Mouse (Mus musculus) forebrain, postnatal 0 days (tissue): ENCODE results near the gene Bmp7. TPM values are rescaled to one million over a fixed set of nuclear protein-coding genes. Genes with fewer than 3 reads are reported as not detected.

Source experiments
- ATAC-seq: fragments of 200-750 bp; cut with Nextera tagmentation; 2 replicates; pipeline ENCODE4 v1.8.0; 2017; ENCODE audit warnings: mild to moderate bottlenecking, moderate library complexity
- DNase-seq: peaks from one replicate; pipeline ENCODE4 v3.0.0-alpha.2; 2015
- H3K27ac ChIP-seq: fragments of 300-500 bp; sonication (generic); 2 replicates; pipeline ENCODE4 v1.5.1; 2014; ENCODE audit warnings: low read depth, mild to moderate bottlenecking, antibody characterized with exemption, low read length, moderate library complexity, mixed read lengths
- H3K27me3 ChIP-seq: fragments of 300-500 bp; sonication (generic); 2 replicates; pipeline ENCODE4 v1.6.1; 2014; ENCODE audit warnings: mild to moderate bottlenecking, low read length, mixed read lengths; ENCODE audit not compliant: insufficient read depth
- H3K36me3 ChIP-seq: fragments of 300-500 bp; sonication (generic); 2 replicates; pipeline ENCODE4 v1.6.1; 2014; ENCODE audit warnings: mild to moderate bottlenecking, moderate library complexity; ENCODE audit not compliant: insufficient read depth
- H3K4me1 ChIP-seq: fragments of 300-500 bp; sonication (generic); 2 replicates; pipeline ENCODE4 v1.6.1; 2014; ENCODE audit warnings: antibody characterized with exemption; ENCODE audit not compliant: insufficient read depth
- H3K4me2 ChIP-seq: fragments of 300-500 bp; sonication (generic); 2 replicates; pipeline ENCODE4 v1.6.1; 2014; ENCODE audit warnings: low read depth, mild to moderate bottlenecking, moderate library complexity
- H3K4me3 ChIP-seq: fragments of 300-500 bp; sonication (generic); 2 replicates; pipeline ENCODE4 v1.5.1; 2014; ENCODE audit warnings: low read depth, low read length, mixed read lengths
- H3K9ac ChIP-seq: fragments of 300-500 bp; sonication (generic); 2 replicates; pipeline ENCODE4 v1.6.1; 2014; ENCODE audit warnings: mild to moderate bottlenecking
- H3K9me3 ChIP-seq: fragments of 300-500 bp; sonication (generic); 2 replicates; pipeline ENCODE4 v1.6.1; 2016; ENCODE audit warnings: low read length
- CTCF ChIP-seq: sonication (generic); IDR thresholded peaks from 2 replicates; pipeline ENCODE4 v1.5.1; 2016; ENCODE audit warnings: antibody characterized with exemption, control low read depth, low read depth
- WGBS: fragments of 180-500 bp; shearing (Covaris S2); extraction: QIAGEN DNeasy Blood & Tissue Kit; methylation state at CpG from one replicate; pipeline ENCODE4 v1.1.7; 2014; 5-methylcytosine and 5-hydroxymethylcytosine counted together
- polyA plus RNA-seq: library from polyadenylated mRNA; unstranded; fragments of >200 nt; fragmentation: Nextera tagmentation; extraction: Ambion mirVana; gene quantifications from 2 replicates; pipeline ENCODE4 v1.2.1, GENCODE M21; 2015
- total RNA-seq: library from RNA; depleted of rRNA; stranded (reverse); fragments of >200 nt; gene quantifications from 2 replicates; pipeline ENCODE4 v1.2.3, GENCODE M21; 2014

Gene Bmp7
- total and polyA plus RNA-seq, 2 experiments from 2014 or later: 12.4 to 21.9 TPM

DNA sequence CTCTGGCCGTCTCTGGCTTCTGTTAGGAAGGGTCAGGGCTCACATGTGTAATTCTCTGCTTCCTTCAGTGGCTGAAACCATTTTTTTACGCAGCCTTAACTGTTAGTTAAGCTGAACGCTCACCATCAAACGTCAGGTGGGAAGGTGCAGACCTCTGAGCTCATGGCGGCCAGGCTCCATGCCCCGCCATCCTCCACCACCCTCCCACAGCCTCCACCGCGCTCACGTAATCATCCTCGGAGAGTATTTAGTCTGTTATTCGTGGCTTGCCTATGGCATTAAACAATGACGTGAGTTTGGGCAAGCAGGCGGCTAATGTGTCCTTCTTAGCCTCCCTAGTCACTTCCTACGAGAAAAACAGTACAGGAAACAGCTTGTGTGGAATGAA is 76.7 kb downstream of the Bmp7 start:
- Histone ChIP-seq H3K9me3 (no peaks in the 10 kb centered on the region), H3K4me1 (no peaks in the 10 kb centered on the region; the same call in 1 of the 2 replicates), H3K36me3 (no peaks in the 10 kb centered on the region), H3K27me3 (no peaks in the 10 kb centered on the region), H3K4me3 (no peak overlapping the region), H3K27ac (no peak overlapping the region), H3K4me2 (peak overlapping the region; percentile 36), H3K9ac (no peak overlapping the region)
- 57% methylated on average over 14 of the region's 14 CpGs for WGBS
- TF ChIP-seq CTCF: no peak
- DNase-seq (no peak), ATAC-seq (peak; percentile 49; the same call in 1 of the 2 replicates)

- Histone ChIP-seq H3K9ac (no peak overlapping the region), H3K36me3 (no peaks in the 10 kb centered on the region), H3K4me1 (no peaks in the 10 kb centered on the region; the same call in 1 of the 2 replicates), H3K27ac (no peak overlapping the region), H3K4me3 (no peak overlapping the region), H3K9me3 (no peaks in the 10 kb centered on the region), H3K27me3 (no peaks in the 10 kb centered on the region), H3K4me2 (peak overlapping the region; percentile 36)
- ATAC-seq (peak; percentile 86), DNase-seq (peak; percentile 41)
- WGBS: 30% methylated on average over 29 of the region's 29 CpGs
- TF ChIP-seq CTCF: no peak
These were observed 77.2 kb downstream of the Bmp7 start for GRCm38 (mm10) chr2:172862850-172863468.

DNA sequence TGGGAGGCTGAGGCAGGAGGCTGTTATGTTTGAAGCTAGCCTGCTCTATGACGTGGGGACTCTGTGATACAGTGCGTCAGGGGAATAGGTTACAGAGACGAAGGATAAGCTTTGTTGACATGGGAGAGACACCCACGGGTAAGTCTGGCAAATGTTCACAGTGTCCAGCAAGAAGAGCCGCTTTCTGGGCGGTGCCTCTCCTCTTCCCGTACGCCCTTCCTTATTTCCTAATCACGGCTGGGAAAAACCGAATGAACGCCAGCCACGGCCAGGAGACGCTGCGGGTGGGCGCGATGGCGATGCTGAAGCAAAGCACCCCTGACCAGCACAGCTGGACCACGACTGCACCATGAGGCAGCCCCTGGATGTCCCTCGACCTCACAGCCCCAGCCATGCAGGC is 77.7 kb downstream of the Bmp7 start:
- H3K4me3 ChIP-seq: no peak overlapping the region
- 77% methylated on average over 19 of the region's 19 CpGs for WGBS
- no peak for DNase-seq
- H3K27ac ChIP-seq: no peak overlapping the region
- no peak for ATAC-seq
- TF ChIP-seq CTCF: no peak
- H3K4me1 ChIP-seq: no peaks in the 10 kb centered on the region; the same call in 1 of the 2 replicates
- no peaks in the 10 kb centered on the region for H3K36me3 ChIP-seq
- H3K4me2 ChIP-seq: no peak overlapping the region
- no peaks in the 10 kb centered on the region for H3K27me3 ChIP-seq
- no peak overlapping the region for H3K9ac ChIP-seq
- H3K9me3 ChIP-seq: no peaks in the 10 kb centered on the region

- H3K4me3 ChIP-seq: no peak overlapping the region
- no peaks in the 10 kb centered on the region; the same call in 1 of the 2 replicates for H3K4me1 ChIP-seq
- H3K36me3 ChIP-seq: no peaks in the 10 kb centered on the region
- H3K9ac ChIP-seq: no peak overlapping the region
- H3K27me3 ChIP-seq: no peaks in the 10 kb centered on the region
- DNase-seq (no peak), ATAC-seq (no peak)
- H3K27ac ChIP-seq: no peak overlapping the region
- H3K9me3 ChIP-seq: no peaks in the 10 kb centered on the region
- 81% methylated on average over 14 of the region's 14 CpGs for WGBS
- TF ChIP-seq CTCF: no peak
- no peak overlapping the region for H3K4me2 ChIP-seq
These were observed 78.5 kb downstream of the Bmp7 start for GRCm38 (mm10) chr2:172861590-172861989.

DNA sequence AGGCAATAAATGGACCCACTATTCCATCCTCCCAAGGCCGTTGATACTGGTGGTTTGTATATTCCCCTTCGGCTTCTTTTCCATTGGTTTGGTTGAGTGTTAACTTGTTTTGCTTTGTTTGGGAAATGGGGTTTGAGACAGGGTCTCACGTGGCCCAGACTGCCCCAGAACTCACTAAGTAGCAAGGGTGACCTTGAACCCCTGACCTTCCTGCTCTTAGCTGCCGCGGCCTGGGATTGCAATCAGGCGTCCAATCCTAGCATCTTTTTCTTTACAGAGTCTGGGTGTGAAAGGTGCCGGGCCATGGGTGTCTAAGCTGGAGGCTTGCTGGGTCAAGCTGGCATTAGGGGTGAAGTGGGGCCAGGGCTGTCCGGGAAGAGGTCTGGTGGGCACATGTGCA is 79.5 kb downstream of the Bmp7 start:
- ATAC-seq: no peak
- TF ChIP-seq CTCF: no peak

DNA sequence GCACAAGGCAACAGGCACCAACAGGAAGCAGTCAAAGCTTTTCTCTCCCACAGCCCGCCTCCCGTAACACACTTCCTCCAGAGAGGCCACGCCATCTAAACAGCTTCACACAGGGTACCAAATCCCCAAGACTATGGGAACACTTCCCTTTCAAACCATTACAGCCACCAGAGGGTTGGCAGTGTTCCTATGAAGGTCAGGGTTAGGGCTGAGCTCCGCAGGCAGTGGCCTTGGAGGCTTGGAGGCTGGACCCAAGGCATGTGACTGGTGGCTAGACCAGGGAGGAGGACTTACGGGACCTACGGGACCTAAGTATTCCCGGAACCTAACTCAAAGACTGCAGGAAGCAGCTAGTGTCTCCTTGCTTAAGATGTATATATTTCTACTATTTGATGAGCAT is 80.0 kb downstream of the Bmp7 start:
- no peak overlapping the region for H3K27ac ChIP-seq
- no peaks in the 10 kb centered on the region for H3K36me3 ChIP-seq
- DNase-seq: no peak
- 86% methylated on average over 7 of the region's 7 CpGs for WGBS
- H3K4me2 ChIP-seq: no peak overlapping the region
- no peak overlapping the region for H3K9ac ChIP-seq
- TF ChIP-seq CTCF: no peak
- H3K4me3 ChIP-seq: no peak overlapping the region
- no peaks in the 10 kb centered on the region for H3K9me3 ChIP-seq
- H3K27me3 ChIP-seq: no peaks in the 10 kb centered on the region
- H3K4me1 ChIP-seq: no peaks in the 10 kb centered on the region; the same call in 1 of the 2 replicates
- ATAC-seq: no peak

More for the DNA sequence above, 79.5 kb downstream of the Bmp7 start:
- WGBS: 91% methylated on average over 8 of the region's 8 CpGs
- no peak for DNase-seq
- H3K27me3 ChIP-seq: no peaks in the 10 kb centered on the region
- no peak overlapping the region for H3K9ac ChIP-seq
- no peak overlapping the region for H3K27ac ChIP-seq
- H3K36me3 ChIP-seq: no peaks in the 10 kb centered on the region
- H3K4me2 ChIP-seq: no peak overlapping the region
- no peaks in the 10 kb centered on the region for H3K9me3 ChIP-seq
- H3K4me1 ChIP-seq: no peaks in the 10 kb centered on the region; the same call in 1 of the 2 replicates
- no peak overlapping the region for H3K4me3 ChIP-seq

DNA sequence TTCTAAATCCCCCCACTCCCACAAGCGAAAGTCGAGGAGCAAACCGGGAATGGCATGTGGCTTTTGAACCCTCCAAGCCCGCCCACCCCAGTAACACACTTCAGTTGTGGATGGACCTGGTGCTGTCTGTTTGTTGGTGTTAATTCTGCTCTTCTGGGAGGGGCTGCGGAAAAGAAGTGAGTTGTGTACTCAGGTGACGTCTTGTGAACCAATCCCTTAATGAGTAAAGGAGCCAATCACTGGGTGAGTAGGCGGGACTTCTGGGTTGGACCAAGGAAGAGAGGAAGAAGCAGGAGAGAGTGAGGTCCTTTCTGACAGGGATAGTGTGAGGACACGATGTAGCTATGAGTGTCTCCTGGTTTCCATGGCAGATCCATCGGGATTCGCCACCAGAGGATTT is 83.1 kb downstream of the Bmp7 start:
- 69% methylated on average over 10 of the region's 10 CpGs for WGBS
- ATAC-seq (no peak), DNase-seq (no peak)
- Histone ChIP-seq H3K36me3 (no peaks in the 10 kb centered on the region), H3K9me3 (no peaks in the 10 kb centered on the region), H3K4me1 (no peaks in the 10 kb centered on the region), H3K9ac (no peak overlapping the region), H3K27me3 (no peaks in the 10 kb centered on the region), H3K27ac (no peak overlapping the region), H3K4me2 (no peak overlapping the region), H3K4me3 (no peak overlapping the region)
- no peak for TF ChIP-seq CTCF
